Mouse (Mus musculus) common myeloid progenitor, adult 5-6 weeks (primary cell): ENCODE results near the gene Nkapd1. TPM values are rescaled to one million over a fixed set of nuclear protein-coding genes. Genes with fewer than 3 reads are reported as not detected.
"Not testable (repeated sequence)": the region's sequence is repeated elsewhere in the genome, so short reads cannot be mapped to it uniquely, and the experiment has no call there.

Source experiments
- ATAC-seq: replicated peaks from 2 replicates; pipeline ENCODE4 v1.8.0; 2016; ENCODE audit warnings: low read depth, mild to moderate bottlenecking, moderate TSS enrichment, inconsistent platforms; ENCODE audit not compliant: poor library complexity, severe bottlenecking
- total RNA-seq: library from RNA; stranded (forward); fragments of 200-1000, 187-1606 nt; gene quantifications from 2 replicates; pipeline ENCODE4 v1.2.3, GENCODE M21; 2017

Gene Nkapd1
- 57.9 and 59.6 TPM in 2 replicates for total RNA-seq

- peak; percentile 92 for ATAC-seq
Measured at GRCm38 (mm10) chr9:50616766-50617603, at the start of gene Nkapd1, which contains the start of gene Pih1d2. Nkapd1 (minus strand) TSS chr9:50617464. Pih1d2 (plus strand) TSS chr9:50617321.

DNA sequence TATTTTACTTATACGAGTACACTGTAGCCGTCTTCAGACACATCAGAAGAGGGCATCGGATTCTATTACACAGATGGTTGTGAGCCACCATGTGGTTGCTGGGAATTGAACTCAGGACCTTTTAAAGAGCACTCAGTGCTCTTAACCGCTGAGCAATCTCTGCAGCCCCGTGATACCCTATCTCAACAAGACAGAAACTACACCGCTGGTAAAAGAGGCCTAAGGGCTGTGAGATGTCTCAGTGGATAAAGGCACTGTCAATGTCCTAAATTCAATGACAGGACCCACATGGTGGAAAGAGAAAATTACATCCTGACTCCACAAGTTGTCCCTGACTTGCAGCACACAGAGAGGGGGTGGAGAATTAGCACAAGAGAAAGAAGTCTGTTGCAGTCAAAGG lies 49.2 kb upstream of the Nkapd1 start:
- no peak for ATAC-seq

GRCm38 (mm10) chr9:50664826-50665225 lies 47.6 kb upstream of the Nkapd1 start:
- no peak for ATAC-seq

DNA sequence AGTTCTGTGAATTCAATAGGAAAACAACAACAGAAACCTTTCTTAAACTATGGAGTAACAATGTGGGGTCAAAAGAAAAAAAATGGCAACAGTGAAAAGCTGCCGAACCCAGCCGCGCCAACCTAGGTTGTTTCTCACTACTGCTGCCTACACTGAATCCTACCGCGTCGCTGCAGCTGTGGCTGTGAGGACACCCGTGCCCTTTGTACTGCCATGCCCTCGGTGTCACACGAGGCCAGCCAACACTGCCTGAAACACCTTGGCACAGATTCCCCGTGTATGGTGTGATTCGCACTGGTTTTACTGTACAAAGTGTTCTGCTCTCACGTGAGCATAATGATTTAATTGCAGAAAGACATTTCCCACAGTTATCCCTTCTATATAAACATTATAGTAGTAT lies 43.2 kb upstream of the Nkapd1 start:
- ATAC-seq, result 0 out of 2 replicates have a peak, but pooled peaks have one; percentile 29

DNA sequence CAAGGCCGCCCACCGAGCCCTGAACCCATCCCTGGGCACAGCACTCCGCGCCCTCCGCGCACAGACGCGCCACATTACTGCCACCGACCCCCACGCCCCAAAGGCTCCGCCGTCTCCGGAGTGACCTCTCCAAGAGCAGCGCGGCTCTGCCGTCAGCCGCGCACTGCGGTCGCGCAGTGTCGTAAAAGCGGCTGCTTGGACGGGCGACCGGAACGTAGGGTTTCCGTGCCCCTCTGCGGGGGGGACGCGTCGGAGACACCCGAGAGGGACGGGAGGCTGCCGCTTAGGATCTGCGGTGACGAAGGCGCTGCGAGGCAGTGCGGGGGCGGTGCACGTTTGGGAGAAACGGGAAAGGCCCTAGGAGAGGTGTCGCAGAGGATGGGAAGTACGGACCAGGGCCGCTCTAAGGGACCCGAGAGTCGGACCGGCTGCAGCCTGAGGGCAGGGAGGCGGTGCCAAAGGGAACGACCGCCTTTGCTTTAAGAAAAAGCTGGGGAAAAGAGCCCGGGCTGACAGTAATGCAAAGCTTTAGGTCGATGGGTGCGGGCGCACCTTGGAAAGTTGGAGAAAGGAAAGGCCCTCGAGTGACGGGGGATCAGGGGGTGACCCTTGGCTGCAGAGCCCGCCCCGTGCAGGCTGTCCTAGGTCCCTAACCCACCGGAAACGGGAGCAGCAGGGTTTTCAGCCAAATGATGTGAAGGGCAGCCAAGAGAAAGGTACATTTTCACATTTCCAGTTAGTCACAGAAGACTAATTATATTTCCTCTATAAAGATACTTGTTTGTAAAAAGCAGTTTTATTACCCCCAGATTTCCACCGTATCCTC lies 42.3 kb upstream of the Nkapd1 start, which contains the start of gene Dlat:
Gene Dlat, minus strand, starts transcription at position 389 of the 826 bp plus-strand sequence.
- ATAC-seq, result peak; percentile 94

- ATAC-seq, result no peak
Measured at GRCm38 (mm10) chr9:50658941-50659388, 41.7 kb upstream of the Nkapd1 start.

- ATAC-seq, result no peak
Measured at GRCm38 (mm10) chr9:50658391-50658790, 41.1 kb upstream of the Nkapd1 start.

GRCm38 (mm10) chr9:50650503-50650902 lies 33.2 kb upstream of the Nkapd1 start:
- ATAC-seq, result no peak

DNA sequence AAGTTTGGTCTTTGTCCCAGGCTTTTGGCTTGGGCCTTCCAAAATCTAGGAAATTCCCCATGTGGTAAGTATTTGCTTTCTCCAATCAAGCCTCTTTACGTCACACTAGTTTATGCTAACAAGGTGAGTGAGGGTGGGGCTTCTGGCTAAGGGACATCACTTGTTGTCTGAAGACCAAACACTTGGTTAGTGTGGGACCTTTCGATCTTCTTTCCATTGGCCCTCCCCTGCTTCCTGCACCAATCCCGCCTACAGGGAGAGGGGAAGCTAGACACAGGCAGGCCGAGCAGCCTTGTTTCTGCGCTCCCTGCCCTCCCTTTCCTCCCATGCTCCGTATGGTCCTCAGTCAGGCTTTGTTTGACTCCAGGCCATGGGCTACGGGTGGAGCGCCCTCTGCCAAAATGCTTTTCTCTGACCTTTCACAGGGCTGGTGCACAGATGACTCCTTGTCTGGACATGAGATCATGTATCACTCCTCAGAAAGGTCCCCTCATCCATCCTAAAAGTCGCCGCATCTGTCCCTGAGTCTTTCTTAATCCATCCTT lies 29.6 kb upstream of the Nkapd1 start:
- ATAC-seq, result no peak

- no peak for ATAC-seq
Measured at GRCm38 (mm10) chr9:50634270-50634669, 17.0 kb upstream of the Nkapd1 start.

DNA sequence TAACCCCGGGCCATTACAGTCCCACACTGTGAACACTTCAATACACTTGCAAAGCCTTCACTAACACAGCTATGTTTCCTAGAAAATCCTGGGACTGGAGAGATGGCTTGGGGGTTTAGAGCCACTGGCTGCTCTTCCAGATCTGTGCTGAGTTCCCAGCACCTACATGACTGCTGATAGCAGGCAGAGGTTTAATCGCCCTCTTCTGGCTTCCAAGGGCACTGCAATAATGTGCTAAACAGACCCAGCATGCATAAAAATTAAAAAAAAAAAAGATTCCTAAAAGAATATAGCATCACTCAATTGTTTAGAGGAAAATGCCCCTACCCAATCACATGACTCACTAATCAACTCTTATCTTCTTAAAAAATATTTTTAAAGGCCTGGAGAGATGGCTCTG lies 15.8 kb upstream of the Nkapd1 start:
- 0 out of 2 replicates have a peak, but pooled peaks have one; percentile 45 for ATAC-seq

GRCm38 (mm10) chr9:50632016-50632688 lies 14.9 kb upstream of the Nkapd1 start:
- ATAC-seq, result no peak

GRCm38 (mm10) chr9:50630903-50631302 lies 13.6 kb upstream of the Nkapd1 start:
- not testable (repeated sequence) for ATAC-seq

DNA sequence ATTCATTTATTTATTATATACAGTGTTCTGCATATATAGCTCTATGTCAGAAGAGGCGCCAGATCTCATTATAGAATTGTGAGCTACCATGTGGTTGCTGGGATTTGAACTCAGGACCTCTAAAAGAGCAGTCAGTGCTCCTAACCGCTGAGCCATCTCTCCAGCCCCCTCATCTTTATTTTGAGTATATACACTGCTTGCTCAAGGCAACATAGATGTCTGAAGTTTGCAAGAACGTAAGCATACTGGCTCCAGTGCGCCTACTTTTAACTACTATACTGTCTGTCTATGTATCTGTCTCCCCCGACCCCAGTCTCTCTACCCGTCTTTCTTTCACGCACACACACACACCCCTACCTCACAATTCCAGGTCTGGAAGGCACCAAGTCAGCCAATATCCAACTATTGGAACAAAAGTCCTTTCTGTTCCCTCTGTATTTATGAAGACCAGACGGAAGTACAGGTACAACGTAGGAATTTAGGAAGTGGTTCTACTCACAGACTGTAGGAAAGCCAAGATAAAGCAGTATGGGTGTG lies 598 bp upstream of the Nkapd1 start:
- no peak for ATAC-seq

- no peak for ATAC-seq
Measured at GRCm38 (mm10) chr9:50616161-50616560, 1.1 kb downstream of the Nkapd1 start.

DNA sequence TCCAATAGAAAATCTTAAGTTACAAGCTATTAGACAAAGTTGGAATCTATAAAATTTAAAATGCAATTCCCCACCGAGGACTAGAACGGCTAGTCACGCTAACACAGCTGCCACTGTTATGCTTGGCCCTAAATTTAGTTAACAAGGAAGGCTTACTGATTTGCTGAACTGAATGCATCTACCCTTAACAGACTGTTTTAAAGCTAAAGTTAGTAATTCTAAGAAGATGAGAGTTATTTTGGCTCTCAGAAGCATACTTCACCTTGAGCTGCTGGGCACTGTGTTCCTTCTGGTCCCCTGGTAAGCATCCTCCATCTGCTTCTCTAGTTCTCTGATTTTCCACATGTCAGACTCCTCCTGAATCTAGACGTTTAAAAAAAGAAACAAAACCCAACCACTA lies 5.1 kb downstream of the Nkapd1 start:
- no peak for ATAC-seq

DNA sequence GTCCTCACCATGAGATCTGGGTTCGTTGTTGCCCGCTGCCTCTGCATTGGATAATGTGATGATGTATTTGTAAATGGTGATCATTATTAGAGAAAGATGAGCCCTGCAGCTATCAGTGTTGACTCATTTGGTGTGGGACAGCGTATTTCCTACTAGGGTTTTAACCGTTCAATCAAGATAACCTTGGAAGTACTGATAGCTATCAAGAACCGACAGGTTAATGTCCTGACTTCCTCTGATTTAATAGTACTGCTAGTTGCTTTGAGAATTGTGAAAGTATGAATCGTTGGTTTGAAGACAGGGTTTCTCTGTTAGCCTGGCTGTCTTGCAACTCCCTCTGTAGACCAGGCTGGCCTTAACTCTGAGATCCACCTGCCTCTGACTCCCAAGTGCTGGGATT lies 12.9 kb downstream of the Nkapd1 start:
- no peak for ATAC-seq

- ATAC-seq, result no peak
Measured at GRCm38 (mm10) chr9:50603998-50604324, 13.3 kb downstream of the Nkapd1 start.

GRCm38 (mm10) chr9:50603189-50603997 lies 13.9 kb downstream of the Nkapd1 start, which contains the start of the genes Sdhd and Timm8b:
Sdhd (minus strand) TSS chr9:50603812.
Timm8b (plus strand) TSS chr9:50603910.
- ATAC-seq, result peak; percentile 96
